20 mouse cellular contexts compared by ENCODE assay signal in the genomic region with DNA sequence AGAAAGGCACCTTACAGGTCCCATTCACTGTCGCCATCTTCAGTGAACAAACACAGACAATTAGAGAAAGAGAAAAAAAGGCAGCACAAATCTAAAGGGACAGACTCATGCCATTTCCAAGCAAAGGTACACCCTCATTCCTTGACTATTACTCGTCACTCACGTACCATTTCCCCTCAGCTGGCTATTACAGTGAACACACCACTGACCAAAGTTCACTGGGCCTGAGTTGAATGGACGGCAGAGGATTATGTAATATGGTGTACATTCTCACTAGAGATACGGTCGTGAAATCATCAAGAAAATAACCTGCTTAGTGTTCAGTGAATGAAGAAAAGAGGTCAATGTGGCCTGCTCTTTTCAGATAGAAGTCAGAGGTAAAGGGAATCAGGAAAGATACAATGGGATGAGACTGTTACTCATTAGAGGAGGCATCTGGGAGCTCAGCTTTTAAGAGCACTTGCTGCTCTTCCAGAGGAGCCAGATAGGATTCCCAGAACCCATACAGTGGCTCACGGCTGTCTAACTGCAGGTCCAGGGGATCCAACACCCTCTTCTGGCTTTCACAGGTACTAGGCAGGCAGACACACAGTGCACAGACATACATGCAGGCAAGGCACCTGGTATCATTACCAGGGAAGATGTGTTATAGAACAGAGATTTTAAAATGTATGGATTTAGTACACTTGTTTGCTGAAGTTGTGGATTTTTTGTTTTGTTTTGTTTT. TPM values are rescaled to one million over a fixed set of nuclear protein-coding genes. Genes with fewer than 3 reads are reported as not detected.
DNase-seq lines count a peak whose midpoint lies in the region; ATAC-seq and TF ChIP-seq lines count a peak whose summit lies in the region.
"Had no signal": no experiment of that assay in that cellular context is flagged by ENCODE, and none has a peak within 500 bp of the region (broad histone marks: within the 10 kb centered on the region; RNA-seq: fewer than 3 reads in every experiment).

No protein-coding gene starts in this region.

- WGBS in kidney, embryonic 15.5 days = 86% methylated on average over 7 of the region's 7 CpGs
- 70% methylated on average over 7 of the region's 7 CpGs for WGBS in liver, embryonic 14.5 days (ENCODE audit: insufficient replicate concordance)
- WGBS in liver, embryonic 11.5 days = 81% methylated on average over 7 of the region's 7 CpGs
- 71% methylated on average over 7 of the region's 7 CpGs for WGBS in liver, embryonic 15.5 days (ENCODE audit: insufficient replicate concordance)

- H3K4me2 ChIP-seq in kidney, embryonic 15.5 days = no peak overlapping the region
- H3K4me2 ChIP-seq in liver, embryonic 14.5 days (ENCODE audit: low read depth) = no peak overlapping the region
- no peak overlapping the region for H3K4me2 ChIP-seq in liver, embryonic 11.5 days
- H3K4me2 ChIP-seq in liver, embryonic 15.5 days = no peak overlapping the region
- H3K4me2 ChIP-seq: embryonic facial prominence, embryonic 12.5 days; hindbrain, embryonic 12.5 days; limb, embryonic 15.5 days; midbrain, embryonic 11.5 days had no signal

- TF ChIP-seq CTCF in liver, embryonic 14.5 days (IDR thresholded peaks at IDR 0.05; ENCODE audit: low read depth) = no peak

- H3K9ac ChIP-seq in kidney, embryonic 15.5 days = no peak overlapping the region
- no peak overlapping the region for H3K9ac ChIP-seq in liver, embryonic 14.5 days (replicated peaks)
- H3K9ac ChIP-seq in liver, embryonic 11.5 days (ENCODE audit: low read depth, low read length) = no peak overlapping the region
- H3K9ac ChIP-seq in liver, embryonic 15.5 days = no peak overlapping the region
- H3K9ac ChIP-seq: embryonic facial prominence, embryonic 12.5 days; forebrain, postnatal 0 days; hindbrain, embryonic 12.5 days; limb, embryonic 15.5 days had no signal

- peaks cover 96% of the 10 kb centered on the region for H3K36me3 ChIP-seq in kidney, embryonic 15.5 days
- peaks cover 47% of the 10 kb centered on the region for H3K36me3 ChIP-seq in liver, embryonic 14.5 days (replicated peaks; ENCODE audit: control insufficient read depth, insufficient read depth, low read depth)
- H3K36me3 ChIP-seq in liver, embryonic 11.5 days (ENCODE audit: control insufficient read depth, insufficient read depth, low read length) = peaks cover 59% of the 10 kb centered on the region
- peaks cover 91% of the 10 kb centered on the region for H3K36me3 ChIP-seq in liver, embryonic 15.5 days (replicated peaks)

- H3K27ac ChIP-seq in kidney, embryonic 15.5 days = no peak overlapping the region
- no peak overlapping the region for H3K27ac ChIP-seq in liver, embryonic 14.5 days
- no peak overlapping the region; the same call in 1 of the 2 replicates for H3K27ac ChIP-seq in liver, embryonic 11.5 days (ENCODE audit: low read depth, low read length)
- H3K27ac ChIP-seq in liver, embryonic 15.5 days (replicated peaks) = peak overlapping the region; percentile 70
- H3K27ac ChIP-seq: embryonic facial prominence, embryonic 12.5 days; heart, adult 2 months; hindbrain, embryonic 12.5 days; left cerebral cortex, adult 2 months; limb, embryonic 15.5 days had no signal

- no peaks in the 10 kb centered on the region for H3K27me3 ChIP-seq in kidney, embryonic 15.5 days
- H3K27me3 ChIP-seq in liver, embryonic 14.5 days (ENCODE audit: control insufficient read depth, insufficient read depth, low read length) = no peaks in the 10 kb centered on the region
- no peaks in the 10 kb centered on the region for H3K27me3 ChIP-seq in liver, embryonic 11.5 days (replicated peaks; ENCODE audit: control insufficient read depth, insufficient read depth, low read length)
- H3K27me3 ChIP-seq in liver, embryonic 15.5 days = no peaks in the 10 kb centered on the region
- H3K27me3 ChIP-seq: embryonic facial prominence, embryonic 12.5 days; hindbrain, embryonic 12.5 days; limb, embryonic 15.5 days had no signal

- TF ChIP-seq EP300 in liver, embryonic 14.5 days (IDR thresholded peaks at IDR 0.05; ENCODE audit: low read depth) = no peak

- peak; percentile 29 for DNase-seq in kidney, adult 18-20 months
- DNase-seq in liver, embryonic 14.5 days (ENCODE audit: low read depth in 3 of 3, low spot score in 3 of 3) = peak in 1 of 3 experiments; percentile 20
- DNase-seq in liver, embryonic 11.5 days (ENCODE audit: low spot score) = no peak
- DNase-seq in urinary bladder, postnatal 36 days (ENCODE audit: low spot score in 2 of 2) = no peak
- DNase-seq: cerebellum, adult 11 months; cerebellum, postnatal 25 days; forebrain, postnatal 0 days; gastrocnemius, postnatal 25 days; left cerebral cortex, postnatal 4 days; lung, postnatal 10 days; right cerebral cortex, adult 18-20 months had no signal

- no peak overlapping the region for H3K4me3 ChIP-seq in kidney, embryonic 15.5 days (replicated peaks)
- no peak overlapping the region for H3K4me3 ChIP-seq in liver, embryonic 14.5 days (ENCODE audit: insufficient read depth in 1 of 2, low read depth in 2 of 2, low read length in 2 of 2)
- H3K4me3 ChIP-seq in liver, embryonic 11.5 days (ENCODE audit: low read depth, low read length) = no peak overlapping the region
- no peak overlapping the region for H3K4me3 ChIP-seq in liver, embryonic 15.5 days (replicated peaks)
- H3K4me3 ChIP-seq: embryonic facial prominence, embryonic 12.5 days; heart, adult 2 months; hindbrain, embryonic 12.5 days; left cerebral cortex, adult 2 months; limb, embryonic 15.5 days had no signal

- H3K9me3 ChIP-seq in kidney, embryonic 15.5 days (replicated peaks) = no peaks in the 10 kb centered on the region
- H3K9me3 ChIP-seq in liver, embryonic 14.5 days (ENCODE audit: control insufficient read depth, low read length) = no peaks in the 10 kb centered on the region
- no peaks in the 10 kb centered on the region for H3K9me3 ChIP-seq in liver, embryonic 11.5 days (ENCODE audit: control insufficient read depth, low read length)
- no peaks in the 10 kb centered on the region for H3K9me3 ChIP-seq in liver, embryonic 15.5 days (replicated peaks)
- H3K9me3 ChIP-seq: embryonic facial prominence, embryonic 12.5 days; hindbrain, embryonic 12.5 days; limb, embryonic 15.5 days had no signal

- 0 out of 2 replicates have a peak, but pooled peaks cover 4% of the 10 kb centered on the region for H3K4me1 ChIP-seq in kidney, embryonic 15.5 days
- peaks cover 0 to 2% of the 10 kb centered on the region in 2 experiments; a peak in 1 of 4 replicates for H3K4me1 ChIP-seq in liver, embryonic 14.5 days (replicated peaks; ENCODE audit: control insufficient read depth in 2 of 2, insufficient read depth in 2 of 2, low read length in 1 of 2)
- 0 out of 2 replicates have a peak, but pooled peaks cover 2% of the 10 kb centered on the region for H3K4me1 ChIP-seq in liver, embryonic 11.5 days (replicated peaks; ENCODE audit: control insufficient read depth, insufficient read depth, low read length)
- 0 out of 2 replicates have a peak, but pooled peaks cover 10% of the 10 kb centered on the region for H3K4me1 ChIP-seq in liver, embryonic 15.5 days (replicated peaks)
- H3K4me1 ChIP-seq: hindbrain, embryonic 12.5 days; limb, embryonic 15.5 days had no signal

- no peak for ATAC-seq in kidney, embryonic 15.5 days (replicated peaks; ENCODE audit: low FRiP score)
- peak; percentile 50; the same call in 1 of the 2 replicates for ATAC-seq in liver, embryonic 14.5 days (ENCODE audit: insufficient read depth)
- ATAC-seq in liver, embryonic 11.5 days (replicated peaks; ENCODE audit: low FRiP score) = no peak
- peak; percentile 71 for ATAC-seq in liver, embryonic 15.5 days (ENCODE audit: insufficient read depth)
- ATAC-seq in megakaryocyte-erythroid progenitor cell, adult 5-6 weeks (replicated peaks; ENCODE audit: low FRiP score, low TSS enrichment, poor library complexity, severe bottlenecking) = no peak
- ATAC-seq: forebrain, postnatal 0 days had no signal

RNA-seq across cellular contexts. Expression of gene Cep95, which starts 23.5 kb away (rescaled TPM):
- 21.7 and 22.0 TPM in 2 replicates for polyA plus RNA-seq in kidney, embryonic 15.5 days (2015; fragmentation: Nextera tagmentation; extraction: Ambion mirVana)
- 4.0 and 9.9 TPM in 2 replicates for polyA plus RNA-seq in liver, embryonic 14.5 days (2012; rRNA removed)
- polyA plus RNA-seq in liver, embryonic 14.5 days (2014; fragmentation: Nextera tagmentation; extraction: Ambion mirVana) = 6.1 and 6.6 TPM in 2 replicates
- polyA plus RNA-seq in liver, embryonic 11.5 days (2014; fragmentation: Nextera tagmentation; extraction: Ambion mirVana) = 18.6 and 21.1 TPM in 2 replicates
- polyA plus RNA-seq in liver, embryonic 15.5 days (2015; fragmentation: Nextera tagmentation; extraction: Ambion mirVana) = 7.8 and 9.1 TPM in 2 replicates
- 52.0 and 58.1 TPM in 2 replicates for total RNA-seq in megakaryocyte-erythroid progenitor cell, adult 5-6 weeks (2014; fragmentation: Nextera tagmentation)
- 25.2 and 42.1 TPM in 2 replicates for total RNA-seq in megakaryocyte-erythroid progenitor cell, adult 5-6 weeks (2017)

RNA-seq across cellular contexts. Expression of gene Ddx5, which starts 23.6 kb away (rescaled TPM):
- 344 and 366 TPM in 2 replicates for polyA plus RNA-seq in kidney, embryonic 15.5 days (2015; fragmentation: Nextera tagmentation; extraction: Ambion mirVana)
- polyA plus RNA-seq in liver, embryonic 14.5 days (2012; rRNA removed) = 87.2 and 138 TPM in 2 replicates
- polyA plus RNA-seq in liver, embryonic 14.5 days (2014; fragmentation: Nextera tagmentation; extraction: Ambion mirVana) = 122 and 130 TPM in 2 replicates
- polyA plus RNA-seq in liver, embryonic 11.5 days (2014; fragmentation: Nextera tagmentation; extraction: Ambion mirVana) = 288 and 310 TPM in 2 replicates
- 114 and 115 TPM in 2 replicates for polyA plus RNA-seq in liver, embryonic 15.5 days (2015; fragmentation: Nextera tagmentation; extraction: Ambion mirVana)
- 569 and 578 TPM in 2 replicates for total RNA-seq in megakaryocyte-erythroid progenitor cell, adult 5-6 weeks (2014; fragmentation: Nextera tagmentation)
- 1,198 and 1,708 TPM in 2 replicates for total RNA-seq in megakaryocyte-erythroid progenitor cell, adult 5-6 weeks (2017)

RNA-seq across cellular contexts. Expression of gene Polg2, which starts 33.2 kb away (rescaled TPM):
- 10.2 and 12.1 TPM in 2 replicates for polyA plus RNA-seq in kidney, embryonic 15.5 days (2015; fragmentation: Nextera tagmentation; extraction: Ambion mirVana)
- polyA plus RNA-seq in liver, embryonic 14.5 days (2012; rRNA removed) = 2.7 and 3.8 TPM in 2 replicates
- 4.4 and 5.0 TPM in 2 replicates for polyA plus RNA-seq in liver, embryonic 14.5 days (2014; fragmentation: Nextera tagmentation; extraction: Ambion mirVana)
- 9.3 and 10.9 TPM in 2 replicates for polyA plus RNA-seq in liver, embryonic 11.5 days (2014; fragmentation: Nextera tagmentation; extraction: Ambion mirVana)
- polyA plus RNA-seq in liver, embryonic 15.5 days (2015; fragmentation: Nextera tagmentation; extraction: Ambion mirVana) = 3.8 and 4.7 TPM in 2 replicates
- 6.8 and 15.3 TPM in 2 replicates for total RNA-seq in megakaryocyte-erythroid progenitor cell, adult 5-6 weeks (2014; fragmentation: Nextera tagmentation)
- total RNA-seq in megakaryocyte-erythroid progenitor cell, adult 5-6 weeks (2017) = 16.4 and 18.1 TPM in 2 replicates

Comparison
In these comparisons a context has a peak if more than half of its experiments do, and no peak if none do; other contexts are left out.
1. ATAC-seq: peak in liver, embryonic 14.5 days (single experiment) and liver, embryonic 15.5 days (single experiment); none in kidney, embryonic 15.5 days (single experiment), liver, embryonic 11.5 days (single experiment) and megakaryocyte-erythroid progenitor cell, adult 5-6 weeks (single experiment).